Mouse (Mus musculus) liver, embryonic 14.5 days (tissue): ENCODE results near the gene Cysltr2.

ENCODE experiments used
- CTCF ChIP-seq: IDR thresholded peaks from 2 replicates; pipeline ENCODE4 v1.5.1; 2016; ENCODE audit warnings: antibody characterized with exemption, low read depth, control low read depth
- EP300 ChIP-seq: IDR thresholded peaks from 2 replicates; pipeline ENCODE4 v1.6.1; 2016; ENCODE audit warnings: antibody characterized with exemption, low read depth

- TF ChIP-seq CTCF (peak; percentile 81), EP300 (no peak)
These were observed 48.6 kb downstream of the Cysltr2 start for GRCm38 (mm10) chr14:73000325-73000724.
